Mouse (Mus musculus): ENCODE results near the gene Slc7a5. TPM values are rescaled to one million over a fixed set of nuclear protein-coding genes. Genes with fewer than 3 reads are reported as not detected.

Slc7a5 gene
- polyA plus RNA-seq, 1 experiment: 80.8 TPM

DNA sequence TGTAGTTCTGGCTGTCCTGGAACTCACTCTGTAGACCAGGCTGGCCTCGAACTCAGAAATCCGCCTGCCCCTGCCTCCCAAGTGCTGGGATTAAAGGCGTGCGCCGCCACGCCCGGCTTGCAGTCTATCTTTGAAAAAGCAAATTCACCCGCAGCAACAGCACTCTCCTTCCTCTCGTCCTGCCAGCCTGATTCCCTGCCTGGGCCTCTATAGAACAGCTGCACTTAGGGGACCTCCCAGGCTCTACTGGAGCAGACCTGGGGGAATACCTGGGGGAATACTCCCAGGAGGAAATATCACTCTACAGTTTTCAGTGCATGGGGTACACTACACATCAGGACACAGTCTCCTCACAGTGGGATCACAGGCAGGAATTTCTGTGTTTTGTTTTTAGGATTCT lies 58.2 kb downstream of the Slc7a5 start:
- no peaks in the 10 kb centered on the region for H3K27me3 ChIP-seq (ENCODE audit: control insufficient read depth, insufficient read depth, low read length, poor library complexity, severe bottlenecking)
- H3K4me1 ChIP-seq (ENCODE audit: control insufficient read depth, insufficient read depth, low read length): peaks cover 2% of the 10 kb centered on the region
- no peaks in the 10 kb centered on the region for H3K9me3 ChIP-seq (replicated peaks; ENCODE audit: control insufficient read depth, insufficient read depth, low read length, poor library complexity, severe bottlenecking)
- no peaks in the 10 kb centered on the region for H3K36me3 ChIP-seq (ENCODE audit: control insufficient read depth, insufficient read depth, low read length, poor library complexity, severe bottlenecking)
- TF ChIP-seq EP300 (IDR thresholded peaks at IDR 0.05; ENCODE audit: insufficient read depth, low read depth, low read length): no peak
- TF ChIP-seq POLR2A (IDR thresholded peaks at IDR 0.05; ENCODE audit: insufficient read depth, low read length): no peak
- no peak for TF ChIP-seq CTCF (IDR thresholded peaks at IDR 0.05; ENCODE audit: low read depth, low read length)
- no peak overlapping the region for H3K4me3 ChIP-seq (ENCODE audit: low read depth, low read length)
- no peak overlapping the region for H3K9ac ChIP-seq (ENCODE audit: low read depth, poor library complexity, severe bottlenecking)
- no peak overlapping the region for H3K27ac ChIP-seq (ENCODE audit: insufficient read depth, low read length)

DNA sequence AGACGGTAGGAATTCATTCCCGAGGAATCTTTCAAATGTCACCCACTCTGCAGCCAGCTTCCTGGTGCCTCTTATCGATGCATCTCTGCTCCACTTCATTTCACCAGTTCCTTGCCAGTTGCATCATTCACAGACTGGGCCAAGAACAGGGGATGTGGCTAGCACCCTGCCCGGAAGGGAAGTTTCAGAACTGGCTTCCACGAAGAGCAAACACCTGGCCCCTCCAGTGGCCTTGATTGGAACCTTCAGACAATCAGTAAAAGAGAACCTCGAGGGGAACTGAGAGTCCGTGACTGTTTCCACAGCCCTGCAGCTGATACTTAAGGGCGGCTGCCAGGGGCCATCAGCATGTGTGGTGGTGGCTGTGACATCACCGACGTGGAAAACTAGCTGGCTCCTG lies 59.0 kb downstream of the Slc7a5 start:
- peaks cover 2% of the 10 kb centered on the region for H3K4me1 ChIP-seq (ENCODE audit: control insufficient read depth, insufficient read depth, low read length)
- no peaks in the 10 kb centered on the region for H3K9me3 ChIP-seq (replicated peaks; ENCODE audit: control insufficient read depth, insufficient read depth, low read length, poor library complexity, severe bottlenecking)
- no peak overlapping the region for H3K4me3 ChIP-seq (ENCODE audit: low read depth, low read length)
- peak overlapping the region; percentile 11; the same call in 1 of the 2 replicates for H3K27ac ChIP-seq (ENCODE audit: insufficient read depth, low read length)
- TF ChIP-seq POLR2A (IDR thresholded peaks at IDR 0.05; ENCODE audit: insufficient read depth, low read length) (no peak), CTCF (IDR thresholded peaks at IDR 0.05; ENCODE audit: low read depth, low read length) (no peak), EP300 (IDR thresholded peaks at IDR 0.05; ENCODE audit: insufficient read depth, low read depth, low read length) (no peak)
- peak overlapping the region; percentile 49 for H3K9ac ChIP-seq (ENCODE audit: low read depth, poor library complexity, severe bottlenecking)
- no peaks in the 10 kb centered on the region for H3K27me3 ChIP-seq (ENCODE audit: control insufficient read depth, insufficient read depth, low read length, poor library complexity, severe bottlenecking)
- peaks cover 6% of the 10 kb centered on the region for H3K36me3 ChIP-seq (ENCODE audit: control insufficient read depth, insufficient read depth, low read length, poor library complexity, severe bottlenecking)

DNA sequence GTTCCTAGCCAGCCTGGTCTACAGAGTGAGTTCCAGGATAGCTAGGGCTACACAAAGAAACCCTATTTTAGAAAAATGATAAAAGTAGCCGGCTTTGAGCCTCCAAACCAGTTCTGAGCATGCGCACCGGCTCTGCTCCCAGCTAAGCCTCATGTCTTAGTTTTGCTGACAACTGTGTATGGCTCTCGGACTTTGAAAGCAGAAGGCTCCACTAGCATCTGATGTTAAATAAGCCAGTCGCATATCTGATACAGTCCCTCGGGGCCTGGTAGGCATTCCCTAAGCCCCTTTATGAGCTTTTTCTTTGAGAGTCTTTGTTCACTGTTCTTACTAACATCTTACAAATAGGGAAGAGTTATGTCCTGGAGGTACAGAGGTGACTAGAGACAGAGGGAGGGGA lies 59.5 kb downstream of the Slc7a5 start:
- TF ChIP-seq EP300 (IDR thresholded peaks at IDR 0.05; ENCODE audit: insufficient read depth, low read depth, low read length): no peak
- TF ChIP-seq POLR2A (IDR thresholded peaks at IDR 0.05; ENCODE audit: insufficient read depth, low read length): no peak
- no peak for TF ChIP-seq CTCF (IDR thresholded peaks at IDR 0.05; ENCODE audit: low read depth, low read length)
- peaks cover 2% of the 10 kb centered on the region for H3K4me1 ChIP-seq (ENCODE audit: control insufficient read depth, insufficient read depth, low read length)
- peaks cover 10% of the 10 kb centered on the region for H3K36me3 ChIP-seq (ENCODE audit: control insufficient read depth, insufficient read depth, low read length, poor library complexity, severe bottlenecking)
- H3K27ac ChIP-seq (ENCODE audit: insufficient read depth, low read length): no peak overlapping the region
- H3K4me3 ChIP-seq (ENCODE audit: low read depth, low read length): no peak overlapping the region
- no peaks in the 10 kb centered on the region for H3K9me3 ChIP-seq (replicated peaks; ENCODE audit: control insufficient read depth, insufficient read depth, low read length, poor library complexity, severe bottlenecking)
- H3K9ac ChIP-seq (ENCODE audit: low read depth, poor library complexity, severe bottlenecking): peak overlapping the region; percentile 49; the same call in 1 of the 2 replicates
- H3K27me3 ChIP-seq (ENCODE audit: control insufficient read depth, insufficient read depth, low read length, poor library complexity, severe bottlenecking): no peaks in the 10 kb centered on the region

DNA sequence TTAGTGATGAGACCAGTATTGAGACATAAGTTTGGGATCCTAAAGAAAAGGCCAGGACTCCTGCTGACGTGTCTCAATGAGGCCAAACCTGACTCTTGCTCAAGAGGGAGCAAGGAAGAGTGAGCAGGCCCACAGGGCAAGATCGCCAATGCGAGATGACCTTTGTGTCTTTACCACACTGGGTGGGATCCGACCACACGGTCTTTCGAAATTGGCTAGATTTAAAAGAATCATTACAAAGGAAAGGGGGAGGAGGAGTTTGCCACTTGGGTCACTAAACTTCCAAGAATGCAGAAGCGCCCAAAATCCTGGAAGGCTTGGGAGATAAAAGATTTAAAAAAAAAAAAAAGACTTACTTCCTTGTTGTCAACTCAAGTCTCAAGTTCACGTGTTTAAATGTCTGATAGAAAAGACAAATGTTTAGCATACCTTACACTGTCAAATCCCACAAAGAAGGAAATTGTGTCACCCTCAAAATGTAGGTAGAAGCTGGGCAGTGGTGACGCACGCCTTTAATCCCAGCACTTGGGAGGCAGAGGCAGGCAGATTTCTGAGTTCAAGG lies 60.2 kb downstream of the Slc7a5 start:
- H3K27ac ChIP-seq (ENCODE audit: insufficient read depth, low read length): no peak overlapping the region; the same call in 1 of the 2 replicates
- no peak for TF ChIP-seq CTCF (IDR thresholded peaks at IDR 0.05; ENCODE audit: low read depth, low read length)
- no peak for TF ChIP-seq EP300 (IDR thresholded peaks at IDR 0.05; ENCODE audit: insufficient read depth, low read depth, low read length)
- TF ChIP-seq POLR2A (IDR thresholded peaks at IDR 0.05; ENCODE audit: insufficient read depth, low read length): no peak
- peaks cover 11% of the 10 kb centered on the region for H3K36me3 ChIP-seq (ENCODE audit: control insufficient read depth, insufficient read depth, low read length, poor library complexity, severe bottlenecking)
- H3K9me3 ChIP-seq (replicated peaks; ENCODE audit: control insufficient read depth, insufficient read depth, low read length, poor library complexity, severe bottlenecking): no peaks in the 10 kb centered on the region
- no peaks in the 10 kb centered on the region for H3K27me3 ChIP-seq (ENCODE audit: control insufficient read depth, insufficient read depth, low read length, poor library complexity, severe bottlenecking)
- H3K4me3 ChIP-seq (ENCODE audit: low read depth, low read length): no peak overlapping the region
- H3K4me1 ChIP-seq (ENCODE audit: control insufficient read depth, insufficient read depth, low read length): peaks cover 2% of the 10 kb centered on the region
- no peak overlapping the region for H3K9ac ChIP-seq (ENCODE audit: low read depth, poor library complexity, severe bottlenecking)

DNA sequence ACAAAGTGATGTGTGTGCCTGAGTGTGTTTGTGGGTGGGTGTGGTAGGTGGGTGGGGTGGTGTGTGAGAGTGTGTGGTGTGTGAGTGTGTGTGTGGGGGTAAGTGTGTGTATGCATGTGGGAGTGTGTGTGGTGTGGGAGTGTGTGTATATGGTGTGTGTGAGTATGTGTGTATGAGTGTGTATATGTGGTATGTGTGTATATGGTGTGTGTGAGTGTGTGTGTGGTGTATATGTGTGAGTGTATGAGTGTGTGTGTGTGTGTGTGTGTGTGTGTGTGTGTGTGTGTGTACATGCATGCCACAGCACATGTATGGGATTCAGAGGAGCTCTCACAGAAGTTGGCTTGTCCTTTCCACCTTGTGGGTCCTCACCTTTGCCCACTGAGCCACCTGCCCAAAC lies 60.7 kb downstream of the Slc7a5 start:
- Histone ChIP-seq H3K9me3 (replicated peaks; ENCODE audit: control insufficient read depth, insufficient read depth, low read length, poor library complexity, severe bottlenecking) (no peaks in the 10 kb centered on the region), H3K4me3 (ENCODE audit: low read depth, low read length) (no peak overlapping the region), H3K4me1 (ENCODE audit: control insufficient read depth, insufficient read depth, low read length) (no peaks in the 10 kb centered on the region), H3K27ac (ENCODE audit: insufficient read depth, low read length) (no peak overlapping the region; the same call in 1 of the 2 replicates), H3K9ac (ENCODE audit: low read depth, poor library complexity, severe bottlenecking) (no peak overlapping the region), H3K36me3 (ENCODE audit: control insufficient read depth, insufficient read depth, low read length, poor library complexity, severe bottlenecking) (peaks cover 11% of the 10 kb centered on the region), H3K27me3 (ENCODE audit: control insufficient read depth, insufficient read depth, low read length, poor library complexity, severe bottlenecking) (no peaks in the 10 kb centered on the region)
- TF ChIP-seq CTCF (IDR thresholded peaks at IDR 0.05; ENCODE audit: low read depth, low read length) (no peak), POLR2A (IDR thresholded peaks at IDR 0.05; ENCODE audit: insufficient read depth, low read length) (no peak), EP300 (IDR thresholded peaks at IDR 0.05; ENCODE audit: insufficient read depth, low read depth, low read length) (no peak)

DNA sequence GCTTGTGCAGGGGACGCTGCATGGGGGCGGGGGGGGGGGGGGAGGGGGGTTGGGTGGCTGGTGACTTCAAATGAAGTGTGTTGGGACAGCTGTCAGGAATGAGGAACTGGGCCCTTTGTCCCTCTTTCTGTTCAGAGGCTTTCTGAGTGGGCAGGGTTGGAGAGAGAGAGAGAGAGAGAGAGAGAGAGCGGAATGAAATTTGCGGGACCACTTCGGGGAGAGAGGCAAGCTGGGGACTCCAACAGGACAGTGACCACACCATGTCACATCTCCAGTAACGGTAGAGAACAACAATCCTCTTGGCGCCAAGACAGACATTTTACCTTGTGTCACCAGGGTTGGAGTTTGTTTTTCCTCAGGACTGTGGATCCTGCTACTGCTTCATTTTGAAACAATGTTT lies 62.7 kb downstream of the Slc7a5 start:
- Histone ChIP-seq H3K9me3 (replicated peaks; ENCODE audit: control insufficient read depth, insufficient read depth, low read length, poor library complexity, severe bottlenecking) (no peaks in the 10 kb centered on the region), H3K36me3 (ENCODE audit: control insufficient read depth, insufficient read depth, low read length, poor library complexity, severe bottlenecking) (peaks cover 12% of the 10 kb centered on the region)

More for the DNA sequence above, 62.7 kb downstream of the Slc7a5 start:
- Histone ChIP-seq H3K27me3 (ENCODE audit: control insufficient read depth, insufficient read depth, low read length, poor library complexity, severe bottlenecking) (no peaks in the 10 kb centered on the region), H3K4me1 (ENCODE audit: control insufficient read depth, insufficient read depth, low read length) (no peaks in the 10 kb centered on the region), H3K4me3 (ENCODE audit: low read depth, low read length) (no peak overlapping the region), H3K27ac (ENCODE audit: insufficient read depth, low read length) (peak overlapping the region; percentile 38; the same call in 1 of the 2 replicates), H3K9ac (ENCODE audit: low read depth, poor library complexity, severe bottlenecking) (no peak overlapping the region)
- TF ChIP-seq CTCF (IDR thresholded peaks at IDR 0.05; ENCODE audit: low read depth, low read length) (no peak), EP300 (IDR thresholded peaks at IDR 0.05; ENCODE audit: insufficient read depth, low read depth, low read length) (no peak), POLR2A (IDR thresholded peaks at IDR 0.05; ENCODE audit: insufficient read depth, low read length) (no peak)
